In genomic region chr11:22995461-22995860, GRCm38 (mm10) we compare ENCODE assay signal across 22 mouse cellular contexts. TPM values are rescaled to one million over a fixed set of nuclear protein-coding genes. Genes with fewer than 3 reads are reported as not detected.
DNase-seq lines count a peak whose midpoint lies in the region; ATAC-seq and TF ChIP-seq lines count a peak whose summit lies in the region.
"Had no signal": no experiment of that assay in that cellular context is flagged by ENCODE, and none has a peak within 500 bp of the region (broad histone marks: within the 10 kb centered on the region; RNA-seq: fewer than 3 reads in every experiment).

No protein-coding gene starts in this region.

- H3K36me3 ChIP-seq in heart, embryonic 11.5 days (ENCODE audit: control insufficient read depth, insufficient read depth, low read length) = peaks cover 40% of the 10 kb centered on the region
- peaks cover 25% of the 10 kb centered on the region for H3K36me3 ChIP-seq in midbrain, embryonic 11.5 days (ENCODE audit: control insufficient read depth, insufficient read depth, low read length)
- peaks cover 66% of the 10 kb centered on the region for H3K36me3 ChIP-seq in midbrain, embryonic 14.5 days (ENCODE audit: control insufficient read depth, insufficient read depth, low read length)
- peaks cover 79% of the 10 kb centered on the region for H3K36me3 ChIP-seq in ES-Bruce4 (ENCODE audit: control insufficient read depth, insufficient read depth, low read length, poor library complexity, severe bottlenecking)

- no peak for ATAC-seq in heart, embryonic 11.5 days (replicated peaks; ENCODE audit: insufficient number of reproducible peaks, low FRiP score, low TSS enrichment)
- no peak for ATAC-seq in midbrain, embryonic 11.5 days (ENCODE audit: low FRiP score)
- ATAC-seq in midbrain, embryonic 14.5 days (ENCODE audit: low FRiP score, low TSS enrichment) = no peak
- ATAC-seq: activated CD4-positive, CD25-positive, alpha-beta regulatory T cell, adult 4 months; CD4-positive, CD25-positive, alpha-beta regulatory T cell, adult 4 months; Patski had no signal

- H3K9me3 ChIP-seq in heart, embryonic 11.5 days (replicated peaks; ENCODE audit: control insufficient read depth, low read length) = no peaks in the 10 kb centered on the region
- H3K9me3 ChIP-seq in midbrain, embryonic 11.5 days (ENCODE audit: control insufficient read depth, low read length) = no peaks in the 10 kb centered on the region
- no peaks in the 10 kb centered on the region for H3K9me3 ChIP-seq in midbrain, embryonic 14.5 days (ENCODE audit: control insufficient read depth, low read length)
- no peaks in the 10 kb centered on the region for H3K9me3 ChIP-seq in ES-Bruce4 (replicated peaks; ENCODE audit: control insufficient read depth, insufficient read depth, low read length, poor library complexity, severe bottlenecking)
- H3K9me3 ChIP-seq: G1E had no signal

- H3K4me2 ChIP-seq in heart, embryonic 11.5 days = no peak overlapping the region
- H3K4me2 ChIP-seq in midbrain, embryonic 11.5 days = no peak overlapping the region
- no peak overlapping the region for H3K4me2 ChIP-seq in midbrain, embryonic 14.5 days (ENCODE audit: low read length)

- 94% methylated on average over 4 of the region's 4 CpGs for WGBS in heart, embryonic 11.5 days (ENCODE audit: insufficient replicate concordance)
- WGBS in midbrain, embryonic 11.5 days = 93% methylated on average over 4 of the region's 4 CpGs
- WGBS in midbrain, embryonic 14.5 days = 96% methylated on average over 4 of the region's 4 CpGs

- peak; percentile 55 for DNase-seq in heart, adult 11 months
- peak; percentile 72 for DNase-seq in midbrain, embryonic 11.5 days (ENCODE audit: low spot score, missing footprints)
- no peak for DNase-seq in midbrain, embryonic 14.5 days
- DNase-seq in lung, adult 18-20 months = no peak
- DNase-seq: adrenal gland, adult 2 months; adrenal gland, adult 8-10 months; adrenal gland, postnatal 10 days; adrenal gland, postnatal 14 days; adrenal gland, postnatal 25 days; adrenal gland, postnatal 36 days; B cell, adult 2 months; cerebellum, adult 11 months; cerebellum, adult 11-12 months; cerebellum, adult 18-20 months; cerebellum, adult 2 months had no signal

- H3K27me3 ChIP-seq in heart, embryonic 11.5 days (ENCODE audit: control insufficient read depth, insufficient read depth, low read length) = no peaks in the 10 kb centered on the region
- no peaks in the 10 kb centered on the region for H3K27me3 ChIP-seq in midbrain, embryonic 11.5 days (ENCODE audit: control insufficient read depth, insufficient read depth, low read length)
- no peaks in the 10 kb centered on the region for H3K27me3 ChIP-seq in midbrain, embryonic 14.5 days (ENCODE audit: control insufficient read depth, insufficient read depth, low read length)
- no peaks in the 10 kb centered on the region for H3K27me3 ChIP-seq in ES-Bruce4 (ENCODE audit: control insufficient read depth, insufficient read depth, low read length, poor library complexity, severe bottlenecking)
- H3K27me3 ChIP-seq: CH12.LX, Patski had no signal

- TF ChIP-seq POLR2A in ES-Bruce4 (IDR thresholded peaks at IDR 0.05; ENCODE audit: insufficient read depth, low read length) = no peak

- H3K9ac ChIP-seq in heart, embryonic 11.5 days (ENCODE audit: low read depth, low read length) = no peak overlapping the region
- no peak overlapping the region for H3K9ac ChIP-seq in midbrain, embryonic 11.5 days (ENCODE audit: low read length)
- H3K9ac ChIP-seq in midbrain, embryonic 14.5 days (replicated peaks; ENCODE audit: low read length) = no peak overlapping the region
- H3K9ac ChIP-seq in ES-Bruce4 (ENCODE audit: low read depth, poor library complexity, severe bottlenecking) = no peak overlapping the region

- H3K4me1 ChIP-seq in heart, embryonic 11.5 days (ENCODE audit: control insufficient read depth, insufficient read depth, low read length) = peaks cover 9% of the 10 kb centered on the region
- peaks cover 9% of the 10 kb centered on the region for H3K4me1 ChIP-seq in midbrain, embryonic 11.5 days (ENCODE audit: control insufficient read depth, insufficient read depth, low read length)
- H3K4me1 ChIP-seq in midbrain, embryonic 14.5 days (ENCODE audit: control insufficient read depth, insufficient read depth, low read length) = peaks cover 14% of the 10 kb centered on the region
- peaks cover 2% of the 10 kb centered on the region for H3K4me1 ChIP-seq in ES-Bruce4 (ENCODE audit: control insufficient read depth, insufficient read depth, low read length)

- TF ChIP-seq EP300 in ES-Bruce4 (IDR thresholded peaks at IDR 0.05; ENCODE audit: insufficient read depth, low read depth, low read length) = no peak

- no peak overlapping the region for H3K27ac ChIP-seq in heart, embryonic 11.5 days (ENCODE audit: low read depth, low read length)
- H3K27ac ChIP-seq in midbrain, embryonic 11.5 days (ENCODE audit: low read depth, low read length) = no peak overlapping the region
- no peak overlapping the region for H3K27ac ChIP-seq in midbrain, embryonic 14.5 days (replicated peaks; ENCODE audit: low read depth, low read length)
- 0 out of 2 replicates have a peak overlapping the region, but pooled peaks have one; percentile 36 for H3K27ac ChIP-seq in ES-Bruce4 (ENCODE audit: insufficient read depth, low read length)

- no peak for TF ChIP-seq CTCF in ES-Bruce4 (IDR thresholded peaks at IDR 0.05; ENCODE audit: low read depth, low read length)

- H3K4me3 ChIP-seq in heart, embryonic 11.5 days (ENCODE audit: low read depth, low read length) = no peak overlapping the region
- H3K4me3 ChIP-seq in midbrain, embryonic 11.5 days (ENCODE audit: low read depth, low read length) = no peak overlapping the region
- H3K4me3 ChIP-seq in midbrain, embryonic 14.5 days (replicated peaks; ENCODE audit: low read depth, low read length) = no peak overlapping the region
- no peak overlapping the region for H3K4me3 ChIP-seq in ES-Bruce4 (ENCODE audit: low read depth, low read length)

RNA-seq across cellular contexts. Expression of gene Cct4, which starts 5.1 kb away (rescaled TPM):
- 275 and 277 TPM in 2 replicates for polyA plus RNA-seq in heart, embryonic 11.5 days (2014; fragmentation: Nextera tagmentation; extraction: Ambion mirVana)
- polyA plus RNA-seq in midbrain, embryonic 11.5 days (2014; fragmentation: Nextera tagmentation; extraction: Ambion mirVana) = 448 and 476 TPM in 2 replicates
- 287 and 336 TPM in 2 replicates for polyA plus RNA-seq in midbrain, embryonic 14.5 days (2014; fragmentation: Nextera tagmentation; extraction: Ambion mirVana)
- 618 and 646 TPM in 2 replicates for polyA plus RNA-seq in ES-Bruce4 (2011; ENCODE audit: insufficient read depth, insufficient read length, low read depth, missing spikeins)

RNA-seq across cellular contexts. Expression of gene Fam161a, which starts 11.9 kb away (rescaled TPM):
- 1.3 and 1.9 TPM in 2 replicates for polyA plus RNA-seq in heart, embryonic 11.5 days (2014; fragmentation: Nextera tagmentation; extraction: Ambion mirVana)
- 3.8 and 4.0 TPM in 2 replicates for polyA plus RNA-seq in midbrain, embryonic 11.5 days (2014; fragmentation: Nextera tagmentation; extraction: Ambion mirVana)
- 3.7 and 5.1 TPM in 2 replicates for polyA plus RNA-seq in midbrain, embryonic 14.5 days (2014; fragmentation: Nextera tagmentation; extraction: Ambion mirVana)
- 2.1 and 3.2 TPM in 2 replicates for polyA plus RNA-seq in ES-Bruce4 (2011; ENCODE audit: insufficient read depth, insufficient read length, low read depth, missing spikeins)

RNA-seq across cellular contexts. Expression of gene Commd1, which starts 13.3 kb away (rescaled TPM):
- 327 and 355 TPM in 2 replicates for polyA plus RNA-seq in heart, embryonic 11.5 days (2014; fragmentation: Nextera tagmentation; extraction: Ambion mirVana)
- 432 and 437 TPM in 2 replicates for polyA plus RNA-seq in midbrain, embryonic 11.5 days (2014; fragmentation: Nextera tagmentation; extraction: Ambion mirVana)
- 266 and 270 TPM in 2 replicates for polyA plus RNA-seq in midbrain, embryonic 14.5 days (2014; fragmentation: Nextera tagmentation; extraction: Ambion mirVana)
- polyA plus RNA-seq in ES-Bruce4 (2011; ENCODE audit: insufficient read depth, insufficient read length, low read depth, missing spikeins) = 104 and 120 TPM in 2 replicates

RNA-seq across cellular contexts. Expression of gene Gm28048, which starts 13.6 kb away (rescaled TPM):
- 8.2 and 11.5 TPM in 2 replicates for polyA plus RNA-seq in heart, embryonic 11.5 days (2014; fragmentation: Nextera tagmentation; extraction: Ambion mirVana)
- polyA plus RNA-seq in midbrain, embryonic 11.5 days (2014; fragmentation: Nextera tagmentation; extraction: Ambion mirVana) = 5.2 and 5.6 TPM in 2 replicates
- 2.6 and 4.5 TPM in 2 replicates for polyA plus RNA-seq in midbrain, embryonic 14.5 days (2014; fragmentation: Nextera tagmentation; extraction: Ambion mirVana)
- 23.3 and 33.6 TPM in 2 replicates for polyA plus RNA-seq in ES-Bruce4 (2011; ENCODE audit: insufficient read depth, insufficient read length, low read depth, missing spikeins)
- polyA plus RNA-seq: adrenal gland, adult 2 months; G1E had no signal

RNA-seq across cellular contexts. Expression of gene Zrsr1, which starts 23.7 kb away (rescaled TPM):
- 2.2 and 3.1 TPM in 2 replicates for polyA plus RNA-seq in heart, embryonic 11.5 days (2014; fragmentation: Nextera tagmentation; extraction: Ambion mirVana)
- 4.3 and 5.3 TPM in 2 replicates for polyA plus RNA-seq in midbrain, embryonic 11.5 days (2014; fragmentation: Nextera tagmentation; extraction: Ambion mirVana)
- polyA plus RNA-seq in midbrain, embryonic 14.5 days (2014; fragmentation: Nextera tagmentation; extraction: Ambion mirVana) = 4.7 and 5.8 TPM in 2 replicates
- 19.6 and 21.1 TPM in 2 replicates for polyA plus RNA-seq in ES-Bruce4 (2011; ENCODE audit: insufficient read depth, insufficient read length, low read depth, missing spikeins)

Comparison
In these comparisons a context has a peak if more than half of its experiments do, and no peak if none do; other contexts are left out.
1. DNase-seq: peak in heart, adult 11 months (single experiment) and midbrain, embryonic 11.5 days (single experiment); none in midbrain, embryonic 14.5 days (single experiment) and lung, adult 18-20 months (0 of 2).